Mouse (Mus musculus) layer of hippocampus, adult 9-10 months (tissue): ENCODE measurements around the gene Cldn7.

Source experiments
- DNase-seq: peaks from one replicate; pipeline ENCODE4 v3.0.0; 2022; ENCODE audit warnings: low spot score

The Cldn7 gene

DNA sequence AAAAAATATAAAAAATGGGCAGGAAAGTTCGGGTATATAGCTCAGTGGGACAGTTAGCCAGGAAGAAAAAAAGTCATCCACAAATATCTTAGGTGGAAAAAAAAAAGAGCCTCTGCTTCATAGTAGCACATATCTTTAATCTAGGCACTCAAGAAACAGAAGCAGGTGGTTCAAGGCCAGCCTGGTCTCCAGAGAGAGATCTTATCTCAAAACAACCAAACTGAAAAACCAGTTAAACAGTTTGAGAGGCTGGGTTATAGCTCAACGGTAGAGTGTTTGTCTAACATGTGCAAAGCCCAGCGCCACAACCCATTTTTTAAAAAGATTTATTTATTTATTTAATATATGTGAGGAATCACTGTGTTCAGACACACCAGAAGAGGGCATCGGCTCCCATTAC is 31.5 kb upstream of the Cldn7 start:
- no peak for DNase-seq

DNA sequence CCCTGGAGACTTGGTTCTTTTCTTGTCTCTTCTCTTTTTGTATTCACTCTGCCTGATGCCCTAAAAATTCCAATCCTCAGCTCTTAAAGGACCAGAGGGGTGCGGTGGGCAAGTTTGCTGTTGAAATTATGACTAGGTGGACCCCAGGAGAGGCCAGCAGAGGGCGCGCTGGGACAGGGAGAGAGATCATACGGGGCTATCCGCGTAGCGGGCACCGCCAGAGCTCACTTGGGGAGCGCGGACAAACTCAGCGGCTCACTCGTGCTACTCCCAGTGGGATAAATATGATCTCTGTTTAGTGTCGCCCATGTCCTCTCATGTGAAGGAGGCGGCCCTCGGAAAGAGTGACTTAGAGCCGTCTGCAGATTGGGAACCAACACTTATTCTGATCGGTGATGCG is 30.4 kb upstream of the Cldn7 start:
- DNase-seq: peak; percentile 82

DNA sequence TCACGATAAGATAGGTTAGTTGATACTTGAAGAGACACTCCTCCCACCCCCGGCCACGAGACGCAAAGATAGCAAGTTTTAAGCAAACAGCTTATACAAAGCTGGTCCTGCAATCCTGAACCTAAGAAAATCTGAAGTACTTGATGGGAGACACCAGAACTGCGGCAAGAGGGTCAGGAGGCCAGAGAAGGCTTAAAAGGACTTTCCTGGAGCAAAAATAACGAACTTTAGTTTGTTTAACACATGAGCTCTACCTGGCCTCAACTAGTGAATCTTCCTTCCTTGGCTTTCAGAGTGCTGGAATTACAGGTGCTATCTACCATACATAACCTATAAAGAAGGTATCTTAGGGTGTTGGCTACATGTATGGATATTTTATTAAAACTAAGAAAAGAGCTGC is 29.9 kb upstream of the Cldn7 start:
- no peak for DNase-seq

DNA sequence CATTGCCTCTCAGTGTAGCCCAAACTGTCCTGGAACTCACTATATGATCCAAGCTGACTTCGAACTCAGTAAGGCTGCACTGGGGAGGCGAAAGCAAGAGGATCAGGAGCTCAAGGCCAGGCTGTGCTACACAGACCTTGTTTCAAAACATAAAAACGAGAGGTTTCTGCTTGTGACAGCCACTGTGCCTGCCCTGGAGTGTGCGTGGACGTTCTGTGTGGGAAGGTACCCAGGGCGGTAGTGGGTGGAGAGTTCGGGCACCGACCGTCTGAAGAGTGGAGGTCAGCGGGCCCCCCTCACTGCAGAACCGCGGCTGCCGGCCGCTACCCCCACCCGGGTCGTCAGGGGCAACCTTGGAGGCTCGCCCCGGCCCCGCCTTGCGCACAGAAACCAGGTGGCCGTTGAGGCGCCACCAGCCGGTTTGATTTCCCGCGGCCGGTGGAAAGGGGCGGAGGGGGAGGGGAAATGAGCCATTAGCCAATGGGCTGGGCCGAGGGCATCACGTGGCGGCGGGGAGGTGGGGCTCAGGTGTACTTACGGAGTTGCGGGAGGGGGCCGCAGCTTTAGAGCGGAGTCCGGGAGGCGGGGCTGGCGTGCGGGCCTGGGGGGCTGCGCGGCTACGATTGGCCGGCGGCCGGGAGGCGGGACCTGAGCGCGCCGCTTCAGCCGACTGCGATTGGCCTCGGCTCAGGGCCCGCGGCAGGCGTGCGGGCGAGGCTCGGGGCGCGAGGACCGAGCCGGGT is 29.3 kb upstream of the Cldn7 start, which contains the start of gene Ybx2:
Gene Ybx2 (plus strand): TSS at position 660 of the 743 bp plus-strand sequence.
- DNase-seq: no peak

DNA sequence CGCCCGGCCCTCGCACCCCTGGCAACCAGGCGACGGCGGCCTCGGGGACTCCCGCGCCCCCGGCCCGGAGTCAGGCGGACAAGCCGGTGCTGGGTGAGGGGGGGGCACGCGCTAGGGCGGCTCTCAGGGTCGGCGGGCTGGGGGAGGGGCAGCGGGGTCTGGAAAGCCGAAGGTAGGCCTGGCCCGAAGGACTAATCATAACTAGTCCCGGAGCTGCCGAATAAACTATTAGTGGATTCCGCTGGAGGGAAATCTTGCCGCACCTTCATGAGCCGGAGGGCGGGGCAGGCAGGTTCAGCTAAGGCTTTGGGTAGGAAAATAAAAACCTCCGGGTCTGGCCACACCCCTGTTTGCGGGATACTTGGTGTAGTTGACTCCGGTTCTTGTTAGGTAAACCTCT is 28.4 kb upstream of the Cldn7 start:
- no peak for DNase-seq

DNA sequence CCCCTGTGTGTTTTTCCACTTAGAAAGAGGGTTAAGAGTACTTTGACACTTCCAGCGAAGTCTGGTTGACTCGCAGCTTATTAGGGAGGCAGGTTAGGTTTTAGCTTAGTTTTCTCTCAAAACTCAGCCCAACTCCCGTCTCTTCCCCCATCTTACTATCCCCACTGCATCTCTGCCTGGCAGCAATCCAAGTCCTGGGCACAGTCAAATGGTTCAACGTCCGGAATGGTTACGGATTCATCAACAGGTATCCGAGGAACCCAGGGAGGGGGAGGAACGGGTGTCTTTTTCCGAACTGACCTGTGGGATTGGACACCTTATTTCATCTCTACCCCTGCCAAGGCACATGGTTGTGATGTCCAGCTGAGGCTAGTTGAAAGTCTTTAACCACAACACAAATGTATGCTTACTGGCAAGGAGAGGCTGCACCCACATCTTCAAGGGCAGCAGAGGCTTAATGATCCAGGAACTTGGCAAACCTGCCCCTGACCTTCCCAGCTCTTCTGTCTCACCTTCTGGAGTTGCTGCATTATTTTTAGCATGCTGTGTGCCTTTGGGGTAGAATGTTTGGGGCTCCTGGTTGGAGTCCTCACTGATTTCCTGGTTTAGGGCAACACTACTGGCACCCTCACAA is 27.7 kb upstream of the Cldn7 start:
- DNase-seq: no peak

DNA sequence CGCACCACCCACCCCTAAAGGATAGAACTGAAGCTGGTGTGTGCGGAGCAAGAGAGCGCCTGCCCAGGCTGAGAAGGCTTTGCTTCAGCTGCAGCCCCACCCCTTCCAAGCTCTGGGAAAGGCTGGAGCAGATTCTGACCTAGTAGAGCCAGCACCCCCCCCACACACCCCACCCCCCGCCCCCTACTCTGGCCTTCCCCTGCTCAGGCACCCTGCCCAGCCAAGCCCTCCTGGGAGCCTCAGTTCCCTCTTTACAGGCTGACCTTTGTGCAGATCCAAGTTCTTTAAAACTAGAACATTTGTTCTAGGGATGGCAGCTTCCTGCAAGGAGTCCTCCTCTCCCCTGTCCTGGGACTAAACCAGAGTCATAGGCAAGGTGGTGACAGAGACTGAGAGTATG is 27.2 kb upstream of the Cldn7 start:
- no peak for DNase-seq

DNA sequence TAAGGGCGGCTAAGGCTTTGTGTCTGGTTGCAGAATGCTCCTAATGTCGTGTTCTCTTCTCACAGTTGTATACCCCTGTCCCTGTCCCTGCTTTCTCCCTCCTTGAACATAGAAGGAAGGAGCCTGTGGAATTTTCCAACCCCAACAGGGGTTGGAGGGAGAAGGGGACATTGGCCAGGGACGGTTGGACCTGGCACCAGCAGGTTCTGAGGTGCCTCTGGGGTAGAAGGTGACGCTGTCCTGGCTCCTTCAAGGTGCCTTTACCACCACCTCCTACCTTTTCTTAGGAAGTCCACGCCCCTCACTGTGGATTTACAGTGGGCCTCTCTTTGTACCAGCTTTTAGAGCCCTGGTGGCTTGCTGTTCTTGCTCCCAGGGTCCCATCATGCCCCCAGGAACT is 26.7 kb upstream of the Cldn7 start:
- no peak for DNase-seq

DNA sequence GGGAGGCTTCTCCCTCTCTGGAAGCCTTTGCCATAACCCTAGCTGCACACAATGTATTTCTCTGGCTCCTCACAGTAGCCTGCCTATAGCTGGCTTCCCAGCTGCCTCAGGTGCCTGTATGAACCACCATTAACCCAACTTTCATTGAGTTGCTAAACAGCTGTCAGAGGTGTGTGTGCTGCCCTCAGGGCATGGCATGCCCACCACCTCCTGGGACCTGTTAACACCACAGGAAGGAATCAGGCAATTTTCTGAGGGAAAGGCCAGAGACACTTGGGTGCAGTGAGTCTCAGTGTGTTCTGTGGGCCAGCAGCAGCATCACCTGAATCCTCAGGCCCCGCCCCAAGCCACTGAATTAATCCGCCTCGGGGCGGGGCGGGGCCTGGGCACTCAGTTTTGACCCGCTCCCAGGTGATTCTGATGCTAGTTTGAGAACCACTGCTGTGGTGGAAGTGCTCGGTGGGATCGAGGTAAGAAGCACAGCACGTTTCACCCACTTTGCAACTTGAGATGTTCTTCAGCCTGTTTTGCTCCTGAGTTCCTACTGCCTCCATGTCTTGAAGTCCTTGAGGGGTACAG is 26.1 kb upstream of the Cldn7 start:
- no peak for DNase-seq

DNA sequence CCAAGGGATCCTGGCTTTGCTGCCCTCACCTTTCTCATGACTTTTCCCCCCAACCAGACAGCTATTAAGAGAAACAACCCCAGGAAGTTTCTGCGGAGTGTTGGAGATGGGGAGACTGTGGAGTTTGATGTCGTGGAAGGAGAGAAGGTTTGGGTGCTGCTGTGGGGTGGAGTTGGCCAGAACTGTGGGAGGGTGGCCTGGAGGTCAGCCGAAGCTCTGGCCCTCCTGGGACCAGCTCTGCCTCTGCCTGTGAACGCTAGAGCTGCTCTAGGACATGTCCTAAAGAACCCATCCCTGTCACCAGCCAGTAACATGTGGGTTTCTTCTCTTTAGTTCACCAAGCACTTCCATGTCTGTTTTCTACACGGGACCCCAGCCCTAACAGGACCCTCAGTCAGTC is 25.4 kb upstream of the Cldn7 start:
- DNase-seq: no peak

DNA sequence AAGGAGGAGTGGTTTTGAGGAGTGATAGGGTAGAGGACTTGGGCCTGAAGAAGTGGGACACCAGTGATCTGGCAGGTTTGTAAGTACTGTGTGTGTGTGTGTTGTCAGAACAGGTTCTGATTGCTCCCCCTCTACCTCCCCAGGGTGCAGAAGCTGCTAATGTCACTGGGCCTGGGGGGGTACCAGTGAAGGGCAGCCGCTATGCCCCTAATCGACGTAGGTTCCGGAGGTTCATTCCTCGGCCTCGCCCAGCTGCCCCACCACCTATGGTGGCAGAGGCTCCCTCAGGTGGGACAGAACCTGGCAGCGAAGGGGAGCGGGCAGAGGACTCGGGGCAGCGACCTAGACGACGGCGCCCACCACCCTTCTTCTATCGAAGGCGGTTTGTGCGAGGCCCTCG is 24.8 kb upstream of the Cldn7 start:
- DNase-seq: no peak

DNA sequence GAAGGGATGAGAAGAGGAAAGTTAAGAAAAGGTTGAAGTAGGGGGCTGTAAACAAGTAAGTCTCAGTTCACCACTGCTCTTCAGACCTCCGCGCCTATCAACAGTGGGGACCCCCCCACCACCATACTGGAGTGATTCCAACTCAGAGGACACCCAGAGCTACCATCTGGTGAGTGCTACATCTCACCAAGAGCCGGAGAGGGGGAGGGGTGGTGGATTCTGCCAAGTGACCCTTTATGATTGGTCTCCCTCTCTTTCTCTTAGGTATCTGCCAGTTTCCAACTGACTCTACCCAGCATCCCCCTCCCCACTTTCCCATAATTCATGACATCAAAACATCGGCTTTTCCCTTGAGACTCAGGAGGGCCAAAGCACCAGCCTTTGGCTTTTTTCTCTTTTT is 23.6 kb upstream of the Cldn7 start:
- DNase-seq: no peak

DNA sequence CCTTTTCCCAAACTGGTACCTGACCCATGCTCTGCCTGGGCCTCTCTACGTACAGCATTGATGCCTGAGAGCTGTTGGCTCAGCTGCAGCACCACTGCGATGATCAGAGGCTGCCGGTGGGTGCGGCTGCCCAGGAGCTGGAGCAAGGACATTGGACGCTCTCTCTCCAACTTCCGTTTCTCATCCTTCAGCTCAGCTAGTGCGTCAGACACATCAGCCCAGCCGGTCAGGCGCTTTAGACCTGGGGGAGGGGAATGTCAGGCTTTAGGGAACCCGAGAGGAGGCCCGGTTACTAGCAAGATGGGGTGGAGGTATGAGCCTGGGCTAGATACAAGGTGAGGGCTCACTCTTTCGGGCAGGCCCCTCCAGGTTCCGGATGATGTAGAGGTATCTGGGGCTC is 19.4 kb upstream of the Cldn7 start:
- no peak for DNase-seq

DNA sequence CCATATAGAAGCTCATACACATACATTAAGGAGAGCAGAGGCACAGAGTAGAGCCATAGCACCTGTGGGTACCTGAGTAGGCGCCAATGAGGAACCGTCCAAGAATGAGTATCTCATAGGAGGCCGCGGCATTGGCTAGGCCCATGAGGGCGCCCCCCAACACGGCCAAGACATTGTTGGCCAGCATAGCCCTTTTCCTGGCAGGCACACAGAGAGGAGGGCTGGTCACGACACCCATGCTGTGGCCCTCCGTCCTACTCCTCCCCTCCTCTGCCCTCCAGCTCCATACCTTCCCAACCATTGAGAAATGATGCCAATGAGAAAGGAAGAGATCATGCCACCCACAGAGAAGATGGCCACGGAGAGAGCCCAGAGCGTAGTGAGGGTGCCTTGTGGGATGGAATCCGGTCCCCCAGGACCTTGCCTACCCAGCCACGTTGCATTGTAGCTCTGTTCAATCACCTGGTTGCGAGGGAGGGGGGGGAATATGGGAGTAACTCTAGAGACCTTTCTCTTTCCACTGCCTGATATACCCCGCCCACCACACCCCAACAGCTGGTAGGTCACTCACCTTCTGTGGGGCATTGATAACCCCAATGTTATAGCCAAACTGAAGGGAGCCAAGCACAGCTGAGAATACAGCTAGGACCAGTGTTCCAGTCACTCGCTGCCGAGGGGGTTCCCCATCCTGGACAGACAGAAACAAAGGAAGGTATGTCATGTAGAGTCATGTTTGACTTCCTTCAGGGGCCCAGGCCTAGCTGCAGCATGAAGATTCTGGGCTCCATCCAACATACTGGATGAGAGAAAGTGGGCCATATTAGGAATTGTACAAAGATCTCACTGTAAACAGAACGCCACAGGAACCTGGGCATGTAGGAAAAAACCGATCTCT is 18.3 kb upstream of the Cldn7 start:
- DNase-seq: no peak

DNA sequence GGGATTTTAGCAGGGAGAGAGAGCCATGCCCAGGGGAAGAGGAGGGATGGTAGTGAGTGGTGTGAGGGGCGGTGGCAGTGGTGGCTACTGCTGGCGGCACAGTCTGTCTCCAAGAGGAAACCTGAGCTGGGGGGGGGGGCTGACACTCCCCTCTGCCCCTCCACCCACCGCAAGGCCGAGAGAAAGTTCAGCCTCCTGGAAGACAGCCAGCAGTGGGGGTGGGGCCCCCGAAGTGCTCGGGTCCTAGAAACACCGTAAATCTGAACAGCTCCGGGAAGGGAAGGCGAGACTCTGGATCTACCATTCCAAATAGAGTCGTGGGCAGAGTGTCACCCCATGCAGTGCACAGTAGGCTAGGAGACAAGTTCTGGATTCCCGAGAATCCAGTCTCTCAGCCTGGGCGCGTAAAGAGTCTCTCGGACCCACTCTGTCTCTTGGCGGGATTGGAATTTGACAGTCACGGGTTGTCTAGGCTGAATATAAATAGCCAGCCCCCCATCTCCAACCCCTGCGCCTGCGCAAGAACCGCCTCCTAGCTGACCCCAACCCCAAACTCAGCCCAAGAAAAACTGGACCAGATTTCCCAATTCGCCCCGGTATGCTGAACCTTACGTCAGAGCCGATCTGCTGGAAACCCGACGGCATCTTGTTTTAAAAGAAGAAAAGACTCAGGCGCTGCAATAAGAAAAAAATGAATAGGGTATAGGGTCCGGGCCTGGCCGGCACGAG is 17.1 kb upstream of the Cldn7 start:
- DNase-seq: no peak

DNA sequence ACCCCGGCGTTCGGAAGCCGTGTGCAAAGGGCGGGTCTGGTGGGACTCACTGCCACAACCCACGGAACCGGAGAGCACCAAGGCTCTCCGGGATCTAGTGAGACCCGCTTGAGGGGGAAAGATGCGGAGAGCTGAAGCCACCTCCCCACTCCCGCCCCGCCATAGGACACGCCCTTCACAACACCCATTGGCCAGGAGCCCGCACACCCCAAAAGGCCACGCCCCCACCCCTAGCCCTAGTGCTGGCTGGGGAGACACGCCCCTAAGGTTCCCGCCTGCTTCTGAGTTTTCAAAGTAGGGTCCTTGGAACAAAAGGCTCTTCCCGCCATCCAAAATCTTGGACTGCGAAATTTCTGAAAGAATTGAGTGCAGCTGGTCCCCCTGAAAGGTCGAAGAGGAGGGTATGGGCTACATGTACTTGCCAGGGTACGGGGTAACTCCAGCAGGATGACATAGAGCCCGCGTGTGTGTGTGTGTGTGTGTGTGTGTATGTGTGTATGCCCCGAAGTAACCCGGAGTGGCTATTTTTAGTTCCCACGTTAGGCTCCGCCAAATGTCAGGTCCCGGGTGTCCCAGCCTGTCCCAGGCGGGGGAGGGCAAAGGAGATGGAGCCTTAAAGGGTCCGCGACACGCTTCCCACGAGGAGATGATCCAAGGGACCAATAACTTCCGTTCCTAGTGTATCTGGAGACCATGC is 16.4 kb upstream of the Cldn7 start, which contains the start of gene Slc2a4:
Gene Slc2a4 (minus strand): TSS at position 123 of the 697 bp plus-strand sequence.
- no peak for DNase-seq

DNA sequence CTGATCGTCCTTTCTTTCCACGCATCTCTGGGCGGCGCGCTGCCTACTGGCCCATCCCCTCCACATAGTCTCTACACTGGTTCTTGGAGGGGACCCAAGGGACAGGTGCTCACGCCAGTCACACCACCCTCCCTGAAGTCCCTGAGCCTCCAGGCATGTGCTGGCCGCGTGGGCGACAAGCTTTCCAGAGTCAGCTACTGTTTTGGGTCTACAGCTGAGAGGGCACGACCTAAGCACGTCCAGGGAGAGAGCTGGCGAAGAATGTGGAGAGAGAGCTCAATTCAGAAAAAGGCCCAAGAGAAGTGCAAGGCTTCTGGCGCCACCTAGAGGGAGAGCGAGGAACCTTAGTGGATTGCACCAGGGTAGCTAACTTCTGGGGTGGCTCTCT is 15.8 kb upstream of the Cldn7 start:
- peak; percentile 62 for DNase-seq

DNA sequence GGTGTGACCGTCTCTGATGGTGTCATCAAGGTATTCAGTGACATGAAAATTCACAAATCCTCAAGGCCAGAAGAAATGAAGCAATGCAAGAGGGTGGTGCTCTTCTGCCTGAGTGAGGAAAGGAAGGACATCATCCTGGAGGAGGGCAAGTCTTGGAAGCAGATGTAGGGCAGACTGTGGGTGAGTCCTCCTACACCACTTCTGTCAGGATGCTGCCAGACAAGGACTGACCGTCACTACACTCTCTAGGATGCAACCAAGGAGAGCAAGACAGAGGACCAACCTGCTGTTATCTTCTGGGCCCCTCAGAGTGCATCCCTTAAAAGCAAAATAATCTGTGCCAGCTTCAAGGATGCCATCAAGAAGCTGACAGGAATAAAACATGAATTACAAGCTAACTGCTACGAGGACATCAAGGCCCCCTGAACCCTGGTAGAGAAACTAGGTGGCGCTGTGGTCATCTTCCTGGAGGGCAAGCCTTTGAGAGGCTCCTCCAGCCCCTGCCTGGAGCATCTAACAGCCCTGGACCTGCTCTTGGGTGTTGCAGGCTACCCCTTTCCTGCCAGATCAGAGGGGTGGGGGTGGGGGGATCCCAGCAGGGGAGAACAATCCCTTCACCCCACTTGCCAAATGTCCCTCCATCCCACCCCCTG is 13.6 kb upstream of the Cldn7 start:
- DNase-seq: no peak

DNA sequence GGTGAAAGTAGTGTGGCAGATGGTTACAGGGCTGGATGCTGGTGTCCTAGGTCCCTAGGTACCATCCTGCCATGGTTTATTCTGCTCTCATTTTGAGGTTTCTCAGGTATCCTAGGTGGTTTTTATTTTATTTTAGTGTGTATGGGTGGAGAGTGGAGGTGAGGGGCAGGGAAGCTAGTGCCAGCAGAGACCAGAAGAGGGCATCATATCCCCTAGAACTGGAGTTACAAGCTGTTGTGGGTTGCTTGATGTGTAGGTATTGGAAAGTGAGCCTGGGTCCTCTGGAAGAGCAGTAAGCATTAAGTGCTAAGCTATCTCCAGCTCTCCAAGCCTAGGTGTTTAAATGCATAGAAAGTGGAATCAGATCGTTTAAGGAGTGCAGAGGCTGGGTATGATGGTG is 12.3 kb upstream of the Cldn7 start:
- DNase-seq: no peak

DNA sequence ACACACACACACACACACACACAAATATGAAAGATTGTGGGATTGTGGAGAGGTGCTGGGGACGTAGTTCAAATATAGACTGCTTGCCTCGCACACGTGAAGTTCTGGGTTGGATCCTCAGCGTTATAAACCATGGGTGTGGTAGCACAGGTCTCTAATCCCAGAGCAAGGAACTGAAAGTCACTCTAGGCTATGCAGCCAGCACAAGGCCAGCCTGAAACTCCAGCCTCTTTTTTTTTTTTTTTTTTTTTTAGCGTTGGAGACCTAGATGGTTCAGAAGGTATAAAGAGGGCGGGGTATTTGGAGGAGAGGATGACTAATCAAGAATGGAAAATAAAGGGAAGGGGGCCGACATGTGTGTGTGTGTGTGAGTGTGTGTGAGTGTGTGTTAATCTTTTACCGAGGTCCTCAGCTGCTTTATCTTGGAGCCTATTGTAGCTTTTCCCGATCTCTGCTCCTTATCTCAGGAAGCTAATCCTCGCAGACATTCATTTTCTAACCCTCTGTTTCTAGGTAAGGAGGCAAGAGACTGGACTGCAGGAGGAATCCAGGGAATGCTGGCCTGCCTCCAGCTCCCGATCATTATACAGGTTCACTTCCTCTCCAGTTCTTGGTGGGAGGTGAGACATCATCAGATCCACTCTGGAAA is 11.2 kb upstream of the Cldn7 start:
- DNase-seq: no peak
